Mouse (Mus musculus) heart, embryonic 14.5 days (tissue): Measurements from ENCODE around the gene Bmf. TPM values are rescaled to one million over a fixed set of nuclear protein-coding genes. Genes with fewer than 3 reads are reported as not detected.
A peak's percentile ranks its signal among the peaks of the same experiment; 100 is the strongest.

Experiments used
- ATAC-seq: fragments of 200-750 bp; cut with Nextera tagmentation; 2 replicates; pipeline ENCODE4 v1.8.0; 2017; ENCODE audit warnings: low read depth, moderate TSS enrichment; ENCODE audit not compliant: insufficient number of reproducible peaks, insufficient read depth, low FRiP score
- H3K27ac ChIP-seq, 2 experiments: fragments of 200-500 bp in 1 of 2; fragments of 300-500 bp in 1 of 2; sonication (generic) in 1 of 2; replicated peaks in 1 of 2; 2 replicates each; pipeline ENCODE4 v1.5.1; 2012 to 2014; ENCODE audit warnings: low read depth in 2 of 2, low read length in 2 of 2, control low read depth in 1 of 2, mild to moderate bottlenecking in 1 of 2, mixed read lengths in 1 of 2; ENCODE audit not compliant: control insufficient read depth in 1 of 2, insufficient read depth in 1 of 2
- H3K27me3 ChIP-seq: fragments of 300-500 bp; sonication (generic); 2 replicates; pipeline ENCODE4 v1.6.1; 2014; ENCODE audit warnings: mild to moderate bottlenecking, low read length, control low read depth; ENCODE audit not compliant: control insufficient read depth, insufficient read depth
- H3K36me3 ChIP-seq: fragments of 300-500 bp; sonication (generic); 2 replicates; pipeline ENCODE4 v1.6.1; 2014; ENCODE audit warnings: mild to moderate bottlenecking, control low read depth, low read length, mixed read lengths; ENCODE audit not compliant: control insufficient read depth, insufficient read depth
- H3K4me1 ChIP-seq, 2 experiments: fragments of 200-500 bp in 1 of 2; fragments of 300-500 bp in 1 of 2; sonication (generic) in 1 of 2; 2 replicates each; pipeline ENCODE4 v1.6.1; 2012 to 2014; ENCODE audit warnings: low read length in 2 of 2, control low read depth in 1 of 2, mixed read lengths in 1 of 2; ENCODE audit not compliant: control insufficient read depth in 2 of 2, insufficient read depth in 2 of 2
- H3K4me2 ChIP-seq: fragments of 300-500 bp; sonication (generic); 2 replicates; pipeline ENCODE4 v1.6.1; 2014; ENCODE audit warnings: mild to moderate bottlenecking, low read length
- H3K4me3 ChIP-seq, 2 experiments: fragments of 200-500 bp in 1 of 2; fragments of 300-500 bp in 1 of 2; sonication (generic) in 1 of 2; 2 replicates each; pipeline ENCODE4 v1.5.1; 2012 to 2014; ENCODE audit warnings: low read length in 2 of 2, mild to moderate bottlenecking in 2 of 2, control low read depth in 1 of 2, low read depth in 1 of 2, moderate library complexity in 1 of 2; ENCODE audit not compliant: control insufficient read depth in 1 of 2, insufficient read depth in 1 of 2
- H3K9ac ChIP-seq: fragments of 300-500 bp; sonication (generic); 2 replicates; pipeline ENCODE4 v1.6.1; 2014; ENCODE audit warnings: mild to moderate bottlenecking, low read length
- H3K9me3 ChIP-seq: fragments of 300-500 bp; sonication (generic); 2 replicates; pipeline ENCODE4 v1.6.1; 2016; ENCODE audit warnings: low read length, control low read depth; ENCODE audit not compliant: control insufficient read depth
- WGBS: fragments of 180-500 bp; shearing (Covaris S2); extraction: QIAGEN DNeasy Blood & Tissue Kit; methylation state at CpG from one replicate; pipeline ENCODE4 v1.1.7; 2014; 5-methylcytosine and 5-hydroxymethylcytosine counted together
- polyA plus RNA-seq: library from polyadenylated mRNA; unstranded; fragments of >200 nt; fragmentation: Nextera tagmentation; extraction: Ambion mirVana; gene quantifications from 2 replicates; pipeline ENCODE4 v1.2.1, GENCODE M21; 2014

The Bmf gene
- polyA plus RNA-seq, 1 experiment from 2014 or later: 6.3 TPM

- H3K4me3 ChIP-seq: peak overlapping the region; percentile 34 to 35
- 7% methylated on average over 23 of the region's 23 CpGs for WGBS
- no peaks in the 10 kb centered on the region for H3K9me3 ChIP-seq
- peak; percentile 44 for ATAC-seq
- H3K9ac ChIP-seq: peak overlapping the region; percentile 68
- H3K4me2 ChIP-seq: peak overlapping the region; percentile 96
- H3K27me3 ChIP-seq: no peaks in the 10 kb centered on the region
- peak overlapping the region; percentile 86 to 99 for H3K27ac ChIP-seq
- H3K36me3 ChIP-seq: no peaks in the 10 kb centered on the region
- H3K4me1 ChIP-seq: peaks cover 77 to 94% of the 10 kb centered on the region in 2 experiments
Measured at GRCm38 (mm10) chr2:118543893-118544799, 5.3 kb downstream of the Bmf start.

GRCm38 (mm10) chr2:118542971-118543573 lies 6.4 kb downstream of the Bmf start:
- H3K4me3 ChIP-seq: no peak overlapping the region
- no peak for ATAC-seq
- H3K4me2 ChIP-seq: no peak overlapping the region; the same call in 1 of the 2 replicates
- no peaks in the 10 kb centered on the region for H3K9me3 ChIP-seq
- 56% methylated on average over 1 of the region's 1 CpGs for WGBS
- peak overlapping the region; percentile 68 for H3K9ac ChIP-seq
- peaks cover 74 to 96% of the 10 kb centered on the region in 2 experiments for H3K4me1 ChIP-seq
- H3K36me3 ChIP-seq: peaks cover 5% of the 10 kb centered on the region
- H3K27me3 ChIP-seq: no peaks in the 10 kb centered on the region
- H3K27ac ChIP-seq: peak overlapping the region; percentile 86 to 99

- no peaks in the 10 kb centered on the region for H3K27me3 ChIP-seq
- peak overlapping the region; percentile 35 to 99 for H3K27ac ChIP-seq
- peaks cover 5% of the 10 kb centered on the region for H3K36me3 ChIP-seq
- ATAC-seq: no peak
- 76% methylated on average over 3 of the region's 3 CpGs for WGBS
- no peak overlapping the region for H3K4me3 ChIP-seq
- H3K9ac ChIP-seq: no peak overlapping the region
- peaks cover 69 to 93% of the 10 kb centered on the region in 2 experiments for H3K4me1 ChIP-seq
- H3K9me3 ChIP-seq: no peaks in the 10 kb centered on the region
- H3K4me2 ChIP-seq: no peak overlapping the region
Measured at GRCm38 (mm10) chr2:118541716-118542115, 7.8 kb downstream of the Bmf start.

- Histone ChIP-seq H3K9ac (peak overlapping the region; percentile 57), H3K4me2 (peak overlapping the region; percentile 21), H3K36me3 (peaks cover 5% of the 10 kb centered on the region), H3K9me3 (no peaks in the 10 kb centered on the region), H3K27me3 (no peaks in the 10 kb centered on the region), H3K27ac (peak overlapping the region; percentile 99 to 100), H3K4me1 (peaks cover 63 to 92% of the 10 kb centered on the region in 2 experiments), H3K4me3 (no peak overlapping the region)
- WGBS: 2% methylated on average over 6 of the region's 6 CpGs
- ATAC-seq: peak; percentile 73
Measured at GRCm38 (mm10) chr2:118540691-118541117, 8.8 kb downstream of the Bmf start.

- Histone ChIP-seq H3K4me2 (peak overlapping the region; percentile 21; the same call in 1 of the 2 replicates), H3K36me3 (peaks cover 5% of the 10 kb centered on the region), H3K9ac (peak overlapping the region; percentile 57), H3K4me3 (no peak overlapping the region), H3K27ac (peak overlapping the region; percentile 99 to 100), H3K27me3 (no peaks in the 10 kb centered on the region), H3K4me1 (peaks cover 57 to 85% of the 10 kb centered on the region in 2 experiments), H3K9me3 (no peaks in the 10 kb centered on the region)
- ATAC-seq: no peak
- WGBS: 21% methylated on average over 9 of the region's 9 CpGs
Measured at GRCm38 (mm10) chr2:118539881-118540516, 9.5 kb downstream of the Bmf start.

- no peak overlapping the region for H3K4me2 ChIP-seq
- H3K27me3 ChIP-seq: no peaks in the 10 kb centered on the region
- no peak for ATAC-seq
- no peak overlapping the region for H3K4me3 ChIP-seq
- H3K36me3 ChIP-seq: peaks cover 7% of the 10 kb centered on the region
- no peaks in the 10 kb centered on the region for H3K9me3 ChIP-seq
- H3K9ac ChIP-seq: no peak overlapping the region
- H3K4me1 ChIP-seq: peaks cover 48 to 76% of the 10 kb centered on the region in 2 experiments
- 47% methylated on average over 8 of the region's 8 CpGs for WGBS
- H3K27ac ChIP-seq: peak overlapping the region; percentile 99 to 100
Measured at GRCm38 (mm10) chr2:118539040-118539439, 10.4 kb downstream of the Bmf start.

GRCm38 (mm10) chr2:118537226-118537625 lies 12.3 kb downstream of the Bmf start:
- WGBS: 36% methylated on average over 4 of the region's 4 CpGs

More at GRCm38 (mm10) chr2:118537226-118537625, 12.3 kb downstream of the Bmf start:
- peak overlapping the region in 1 of 2 experiments; percentile 63; a peak in 2 of 4 replicates for H3K27ac ChIP-seq
- H3K9ac ChIP-seq: no peak overlapping the region
- no peak overlapping the region for H3K4me2 ChIP-seq
- H3K4me3 ChIP-seq: no peak overlapping the region
- H3K4me1 ChIP-seq: peaks cover 48 to 75% of the 10 kb centered on the region in 2 experiments
- H3K27me3 ChIP-seq: no peaks in the 10 kb centered on the region
- H3K9me3 ChIP-seq: no peaks in the 10 kb centered on the region
- ATAC-seq: no peak
- peaks cover 10% of the 10 kb centered on the region for H3K36me3 ChIP-seq
